ENCODE assay signal across 21 mouse cellular contexts in the genomic region with DNA sequence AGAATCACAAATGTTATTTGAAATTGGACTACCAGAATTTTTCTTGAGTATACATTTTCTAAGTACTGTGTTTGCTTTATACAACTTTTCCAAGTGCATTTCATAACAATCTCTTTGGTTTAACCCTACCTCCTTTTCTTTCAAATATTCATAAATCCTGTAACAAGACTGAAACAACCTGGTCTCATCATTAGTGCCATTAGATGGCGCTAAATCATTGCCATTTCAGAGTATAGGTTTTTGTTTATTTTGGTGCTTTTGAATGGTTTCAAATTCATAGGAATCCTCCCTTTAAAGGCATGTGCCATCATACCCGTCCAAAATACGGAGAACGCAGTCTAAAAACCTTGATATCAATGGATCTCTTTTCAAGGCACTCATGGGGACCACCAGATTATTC.
DNase-seq lines count a peak whose midpoint lies in the region; ATAC-seq and TF ChIP-seq lines count a peak whose summit lies in the region.
"Had no signal": no experiment of that assay in that cellular context is flagged by ENCODE, and none has a peak within 500 bp of the region (broad histone marks: within the 10 kb centered on the region; RNA-seq: fewer than 3 reads in every experiment).

No protein-coding gene starts in this region.

- H3K4me1 ChIP-seq in hindbrain, embryonic 11.5 days (replicated peaks; ENCODE audit: control insufficient read depth, insufficient read depth, low read length), result no peaks in the 10 kb centered on the region
- H3K4me1 ChIP-seq in hindbrain, embryonic 14.5 days (replicated peaks; ENCODE audit: control insufficient read depth, insufficient read depth, low read length), result 0 out of 2 replicates have a peak, but pooled peaks cover 9% of the 10 kb centered on the region
- no peaks in the 10 kb centered on the region for H3K4me1 ChIP-seq in lung, postnatal 0 days (ENCODE audit: insufficient read depth, low read depth, low read length)
- H3K4me1 ChIP-seq: heart, embryonic 13.5 days; liver, embryonic 13.5 days; megakaryocyte, embryonic 14.5 days; stomach, embryonic 15.5 days had no signal

- H3K4me2 ChIP-seq in hindbrain, embryonic 11.5 days (replicated peaks; ENCODE audit: low read depth, low read length), result no peak overlapping the region
- H3K4me2 ChIP-seq in hindbrain, embryonic 14.5 days (replicated peaks), result no peak overlapping the region
- no peak overlapping the region for H3K4me2 ChIP-seq in lung, postnatal 0 days (replicated peaks; ENCODE audit: low read depth, low read length)
- H3K4me2 ChIP-seq: embryonic facial prominence, embryonic 15.5 days; heart, embryonic 13.5 days; liver, embryonic 13.5 days; stomach, embryonic 15.5 days had no signal

- no peak for ATAC-seq in hindbrain, embryonic 11.5 days (ENCODE audit: low FRiP score)
- no peak for ATAC-seq in hindbrain, embryonic 14.5 days (ENCODE audit: low FRiP score)
- no peak for ATAC-seq in lung, postnatal 0 days
- ATAC-seq: CD4-positive, CD25-positive, alpha-beta regulatory T cell, adult 4 months had no signal

- TF ChIP-seq EP300 in lung, postnatal 0 days (IDR thresholded peaks at IDR 0.05), result no peak

- peak; percentile 32; the same call in 1 of the 2 replicates for TF ChIP-seq CTCF in lung, postnatal 0 days (IDR thresholded peaks at IDR 0.05)

- H3K9me3 ChIP-seq in hindbrain, embryonic 11.5 days (ENCODE audit: control insufficient read depth, low read length), result no peaks in the 10 kb centered on the region
- no peaks in the 10 kb centered on the region for H3K9me3 ChIP-seq in hindbrain, embryonic 14.5 days (ENCODE audit: control insufficient read depth, low read length)
- no peaks in the 10 kb centered on the region for H3K9me3 ChIP-seq in lung, postnatal 0 days (ENCODE audit: low read length)
- H3K9me3 ChIP-seq: embryonic facial prominence, embryonic 15.5 days; forebrain, embryonic 10.5 days; heart, embryonic 13.5 days; limb, embryonic 10.5 days; liver, embryonic 13.5 days; megakaryocyte, embryonic 14.5 days; stomach, embryonic 15.5 days had no signal

- no peak overlapping the region for H3K27ac ChIP-seq in hindbrain, embryonic 11.5 days (ENCODE audit: low read depth, low read length)
- H3K27ac ChIP-seq in hindbrain, embryonic 14.5 days, result no peak overlapping the region
- H3K27ac ChIP-seq in lung, postnatal 0 days (ENCODE audit: low read length), result no peak overlapping the region
- H3K27ac ChIP-seq: embryonic facial prominence, embryonic 15.5 days; forebrain, embryonic 10.5 days; heart, embryonic 13.5 days; limb, embryonic 10.5 days; liver, embryonic 13.5 days; stomach, embryonic 15.5 days had no signal

- DNase-seq in hindbrain, embryonic 11.5 days (ENCODE audit: low spot score), result peak; percentile 17
- DNase-seq in hindbrain, embryonic 14.5 days (ENCODE audit: low spot score), result no peak
- DNase-seq in lung, postnatal 0 days (ENCODE audit: low spot score), result no peak
- no peak for DNase-seq in lung, postnatal 4 days
- DNase-seq in R1 (ENCODE audit: low read depth, low spot score), result peak; percentile 4
- DNase-seq in retina, embryonic 14.5 days (ENCODE audit: low spot score), result peak; percentile 49
- no peak for DNase-seq in thymus, postnatal 10 days (ENCODE audit: low spot score in 2 of 2)
- DNase-seq: adrenal gland, adult 2 months; heart, postnatal 36 days; kidney, adult 9 months; liver, embryonic 13.5 days; lung, postnatal 10 days; spleen, adult 18-20 months; thymus, postnatal 25 days had no signal

- no peaks in the 10 kb centered on the region for H3K36me3 ChIP-seq in hindbrain, embryonic 11.5 days (ENCODE audit: control insufficient read depth, insufficient read depth, low read length)
- H3K36me3 ChIP-seq in hindbrain, embryonic 14.5 days (replicated peaks; ENCODE audit: control insufficient read depth, insufficient read depth), result no peaks in the 10 kb centered on the region
- H3K36me3 ChIP-seq in lung, postnatal 0 days (ENCODE audit: insufficient read depth, low read length), result no peaks in the 10 kb centered on the region
- H3K36me3 ChIP-seq: embryonic facial prominence, embryonic 15.5 days; forebrain, embryonic 10.5 days; heart, embryonic 13.5 days; limb, embryonic 10.5 days; liver, embryonic 13.5 days; stomach, embryonic 15.5 days had no signal

- peaks cover 10% of the 10 kb centered on the region; the same call in 1 of the 2 replicates for H3K27me3 ChIP-seq in hindbrain, embryonic 11.5 days (ENCODE audit: control insufficient read depth, insufficient read depth, low read length)
- peaks cover 15% of the 10 kb centered on the region; the same call in 1 of the 2 replicates for H3K27me3 ChIP-seq in hindbrain, embryonic 14.5 days (ENCODE audit: control insufficient read depth, insufficient read depth, low read length)
- H3K27me3 ChIP-seq in lung, postnatal 0 days (replicated peaks; ENCODE audit: insufficient read depth, low read length), result no peaks in the 10 kb centered on the region
- H3K27me3 ChIP-seq: heart, embryonic 13.5 days; liver, embryonic 13.5 days; megakaryocyte, embryonic 14.5 days; stomach, embryonic 15.5 days had no signal

- WGBS in hindbrain, embryonic 11.5 days, result 63% methylated on average over 4 of the region's 4 CpGs
- 40% methylated on average over 4 of the region's 4 CpGs for WGBS in hindbrain, embryonic 14.5 days
- 67% methylated on average over 4 of the region's 4 CpGs for WGBS in lung, postnatal 0 days

- H3K4me3 ChIP-seq in hindbrain, embryonic 11.5 days (ENCODE audit: low read depth, low read length), result no peak overlapping the region
- H3K4me3 ChIP-seq in hindbrain, embryonic 14.5 days (replicated peaks; ENCODE audit: low read length), result no peak overlapping the region
- no peak overlapping the region for H3K4me3 ChIP-seq in lung, postnatal 0 days (ENCODE audit: low read depth, low read length)
- H3K4me3 ChIP-seq: embryonic facial prominence, embryonic 15.5 days; forebrain, embryonic 10.5 days; heart, embryonic 13.5 days; limb, embryonic 10.5 days; liver, embryonic 13.5 days; megakaryocyte, embryonic 14.5 days; stomach, embryonic 15.5 days had no signal

- H3K9ac ChIP-seq in hindbrain, embryonic 11.5 days (ENCODE audit: low read depth, low read length), result no peak overlapping the region
- no peak overlapping the region for H3K9ac ChIP-seq in hindbrain, embryonic 14.5 days
- no peak overlapping the region for H3K9ac ChIP-seq in lung, postnatal 0 days (replicated peaks; ENCODE audit: low read depth)
- H3K9ac ChIP-seq: embryonic facial prominence, embryonic 15.5 days; heart, embryonic 13.5 days; liver, embryonic 13.5 days; stomach, embryonic 15.5 days had no signal

Comparison
In these comparisons a context has a peak if more than half of its experiments do, and no peak if none do; other contexts are left out.
1. DNase-seq: peak in hindbrain, embryonic 11.5 days (single experiment), R1 (single experiment) and retina, embryonic 14.5 days (single experiment); none in hindbrain, embryonic 14.5 days (single experiment), lung, postnatal 0 days (single experiment), lung, postnatal 4 days (0 of 2) and thymus, postnatal 10 days (0 of 2).